24 mouse cellular contexts compared by ENCODE assay signal in the genomic region with DNA sequence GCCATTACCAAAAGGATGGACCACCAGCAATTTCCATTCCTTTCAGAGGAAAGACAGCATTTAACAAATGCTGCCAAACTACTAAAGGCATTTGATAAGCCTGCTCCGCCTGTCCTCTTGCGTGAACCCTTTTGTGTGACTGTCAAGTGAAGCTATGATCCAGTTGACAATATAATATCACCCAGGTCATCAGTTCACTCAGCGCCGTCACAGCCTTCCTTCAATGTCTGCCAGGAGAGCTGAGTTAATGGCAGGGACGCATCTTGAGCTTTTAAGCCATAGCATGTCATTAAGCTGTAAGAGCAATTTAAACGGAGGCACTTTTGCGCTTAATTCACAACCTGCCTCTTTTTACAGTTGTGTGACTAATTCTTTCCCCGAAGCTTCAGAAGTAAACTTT.
DNase-seq lines count a peak whose midpoint lies in the region; ATAC-seq lines count a peak whose summit lies in the region.
"Had no signal": no experiment of that assay in that cellular context is flagged by ENCODE, and none has a peak within 500 bp of the region (broad histone marks: within the 10 kb centered on the region; RNA-seq: fewer than 3 reads in every experiment).

No protein-coding gene starts in this region.

- DNase-seq in forebrain, embryonic 10.5 days (ENCODE audit: extremely low spot score, low spot score), result no peak
- DNase-seq in heart, adult 11 months, result peak; percentile 63
- DNase-seq in heart, adult 8-10 months (ENCODE audit: low spot score), result no peak
- no peak for DNase-seq in adrenal gland, postnatal 36 days
- DNase-seq: adrenal gland, adult 8-10 months; adrenal gland, postnatal 14 days; B cell, adult 2 months; cerebellum, adult 11-12 months; cerebellum, adult 2 months; cerebellum, adult 9-10 months; cerebellum, postnatal 10 days; cerebellum, postnatal 25 days; embryo, embryonic 11 days had no signal

- no peaks in the 10 kb centered on the region for H3K9me3 ChIP-seq in forebrain, embryonic 13.5 days (replicated peaks)
- H3K9me3 ChIP-seq in forebrain, embryonic 10.5 days, result no peaks in the 10 kb centered on the region
- H3K9me3 ChIP-seq in forebrain, embryonic 16.5 days (ENCODE audit: control insufficient read depth, low read length), result no peaks in the 10 kb centered on the region
- H3K9me3 ChIP-seq in forebrain, embryonic 12.5 days, result no peaks in the 10 kb centered on the region
- H3K9me3 ChIP-seq: embryonic facial prominence, embryonic 13.5 days; embryonic facial prominence, embryonic 15.5 days had no signal

- no peaks in the 10 kb centered on the region for H3K4me1 ChIP-seq in forebrain, embryonic 13.5 days
- no peaks in the 10 kb centered on the region for H3K4me1 ChIP-seq in forebrain, embryonic 10.5 days
- H3K4me1 ChIP-seq in forebrain, embryonic 16.5 days (replicated peaks; ENCODE audit: control insufficient read depth, insufficient read depth, low read length), result no peaks in the 10 kb centered on the region
- no peaks in the 10 kb centered on the region for H3K4me1 ChIP-seq in forebrain, embryonic 12.5 days
- H3K4me1 ChIP-seq: embryonic facial prominence, embryonic 13.5 days; embryonic facial prominence, embryonic 15.5 days had no signal

- peak; percentile 45 for ATAC-seq in forebrain, embryonic 13.5 days
- ATAC-seq in forebrain, embryonic 16.5 days, result peak; percentile 52
- no peak for ATAC-seq in forebrain, embryonic 12.5 days (ENCODE audit: low FRiP score)
- ATAC-seq: activated CD4-positive, CD25-positive, alpha-beta regulatory T cell, adult 4 months; CD4-positive, CD25-positive, alpha-beta regulatory T cell, adult 4 months; Patski had no signal

- H3K36me3 ChIP-seq in forebrain, embryonic 13.5 days (ENCODE audit: poor library complexity, severe bottlenecking), result no peaks in the 10 kb centered on the region
- H3K36me3 ChIP-seq in forebrain, embryonic 10.5 days (replicated peaks), result peaks cover 4% of the 10 kb centered on the region; the same call in 1 of the 2 replicates
- H3K36me3 ChIP-seq in forebrain, embryonic 16.5 days (ENCODE audit: control insufficient read depth, insufficient read depth), result no peaks in the 10 kb centered on the region
- no peaks in the 10 kb centered on the region for H3K36me3 ChIP-seq in forebrain, embryonic 12.5 days (replicated peaks)
- H3K36me3 ChIP-seq: G1E had no signal

- no peak overlapping the region for H3K4me2 ChIP-seq in forebrain, embryonic 13.5 days
- no peak overlapping the region for H3K4me2 ChIP-seq in forebrain, embryonic 16.5 days (ENCODE audit: low read length)
- H3K4me2 ChIP-seq in forebrain, embryonic 12.5 days, result no peak overlapping the region
- H3K4me2 ChIP-seq: embryonic facial prominence, embryonic 13.5 days; embryonic facial prominence, embryonic 15.5 days had no signal

- WGBS in forebrain, embryonic 13.5 days, result 79% methylated on average over 8 of the region's 8 CpGs
- WGBS in forebrain, embryonic 10.5 days, result 89% methylated on average over 8 of the region's 8 CpGs
- 73% methylated on average over 8 of the region's 8 CpGs for WGBS in forebrain, embryonic 16.5 days
- WGBS in forebrain, embryonic 12.5 days, result 72% methylated on average over 8 of the region's 8 CpGs

- no peak overlapping the region for H3K27ac ChIP-seq in forebrain, embryonic 13.5 days
- no peak overlapping the region for H3K27ac ChIP-seq in forebrain, embryonic 10.5 days
- H3K27ac ChIP-seq in forebrain, embryonic 16.5 days (ENCODE audit: low read length), result no peak overlapping the region
- no peak overlapping the region for H3K27ac ChIP-seq in forebrain, embryonic 12.5 days
- H3K27ac ChIP-seq: embryonic facial prominence, embryonic 13.5 days; embryonic facial prominence, embryonic 15.5 days had no signal

- no peaks in the 10 kb centered on the region for H3K27me3 ChIP-seq in forebrain, embryonic 13.5 days
- H3K27me3 ChIP-seq in forebrain, embryonic 10.5 days (ENCODE audit: poor library complexity, severe bottlenecking), result no peaks in the 10 kb centered on the region
- no peaks in the 10 kb centered on the region for H3K27me3 ChIP-seq in forebrain, embryonic 16.5 days (replicated peaks; ENCODE audit: control insufficient read depth, insufficient read depth, low read length)
- no peaks in the 10 kb centered on the region for H3K27me3 ChIP-seq in forebrain, embryonic 12.5 days
- H3K27me3 ChIP-seq: CH12.LX; embryonic facial prominence, embryonic 13.5 days; embryonic facial prominence, embryonic 15.5 days; Patski had no signal

- H3K9ac ChIP-seq in forebrain, embryonic 13.5 days, result no peak overlapping the region
- no peak overlapping the region for H3K9ac ChIP-seq in forebrain, embryonic 16.5 days (replicated peaks; ENCODE audit: low read depth, low read length)
- no peak overlapping the region for H3K9ac ChIP-seq in forebrain, embryonic 12.5 days
- H3K9ac ChIP-seq: embryonic facial prominence, embryonic 13.5 days; embryonic facial prominence, embryonic 15.5 days had no signal

- no peak overlapping the region for H3K4me3 ChIP-seq in forebrain, embryonic 13.5 days
- no peak overlapping the region for H3K4me3 ChIP-seq in forebrain, embryonic 10.5 days
- H3K4me3 ChIP-seq in forebrain, embryonic 16.5 days (replicated peaks; ENCODE audit: low read length), result no peak overlapping the region
- no peak overlapping the region for H3K4me3 ChIP-seq in forebrain, embryonic 12.5 days (replicated peaks)
- H3K4me3 ChIP-seq: embryonic facial prominence, embryonic 13.5 days; embryonic facial prominence, embryonic 15.5 days; erythroblast, embryonic 14.5 days had no signal
